8 mouse cellular contexts compared by ENCODE assay signal in genomic region chr1:39942935-39943334, GRCm38 (mm10). TPM values are rescaled to one million over a fixed set of nuclear protein-coding genes. Genes with fewer than 3 reads are reported as not detected.
DNase-seq lines count a peak whose midpoint lies in the region; ATAC-seq and TF ChIP-seq lines count a peak whose summit lies in the region.

No protein-coding gene starts in this region.

- intact Hi-C loops in left cerebral cortex, postnatal 14 days (cut with DNase I): loop anchor here (5.0 kb wide), 1 partner anchor 34 kb away; no protein-coding TSS in a partner anchor

- DNase-seq in limb, embryonic 11.5 days (ENCODE audit: low spot score): peak; percentile 21
- no peak for DNase-seq in limb, embryonic 10.5 days (ENCODE audit: low spot score)
- peak; percentile 69 for DNase-seq in forebrain, postnatal 0 days
- peak; percentile 73 to 86 for DNase-seq in left cerebral cortex, postnatal 14 days (ENCODE audit: low spot score in 2 of 2)
- peak; percentile 38 for DNase-seq in skeletal muscle tissue, adult 2 months (ENCODE audit: low read depth, low spot score)
- DNase-seq in adrenal gland, postnatal 36 days: no peak
- no peak for DNase-seq in urinary bladder, postnatal 10 days (ENCODE audit: low spot score)

- H3K27me3 ChIP-seq in limb, embryonic 11.5 days (ENCODE audit: control insufficient read depth, insufficient read depth, low read length): no peaks in the 10 kb centered on the region
- no peaks in the 10 kb centered on the region for H3K27me3 ChIP-seq in limb, embryonic 10.5 days (ENCODE audit: low read depth, poor library complexity, severe bottlenecking)
- no peaks in the 10 kb centered on the region for H3K27me3 ChIP-seq in forebrain, postnatal 0 days (ENCODE audit: insufficient read depth, low read length)

- H3K9me3 ChIP-seq in limb, embryonic 11.5 days (ENCODE audit: control insufficient read depth, low read length): no peaks in the 10 kb centered on the region
- H3K9me3 ChIP-seq in limb, embryonic 10.5 days (replicated peaks): no peaks in the 10 kb centered on the region
- H3K9me3 ChIP-seq in forebrain, postnatal 0 days (ENCODE audit: low read length): no peaks in the 10 kb centered on the region

- ATAC-seq in limb, embryonic 11.5 days (ENCODE audit: insufficient number of reproducible peaks, low FRiP score, low TSS enrichment, low read depth): no peak
- peak; percentile 60 for ATAC-seq in forebrain, postnatal 0 days
- no peak for ATAC-seq in megakaryocyte progenitor cell, adult 5-6 weeks (replicated peaks; ENCODE audit: poor library complexity)

- H3K27ac ChIP-seq in limb, embryonic 11.5 days (replicated peaks; ENCODE audit: low read depth, low read length): no peak overlapping the region
- H3K27ac ChIP-seq in limb, embryonic 10.5 days: no peak overlapping the region
- H3K27ac ChIP-seq in forebrain, postnatal 0 days (ENCODE audit: low read depth, low read length): peak overlapping the region; percentile 80

- H3K9ac ChIP-seq in limb, embryonic 11.5 days (ENCODE audit: low read length): no peak overlapping the region
- H3K9ac ChIP-seq in forebrain, postnatal 0 days: peak overlapping the region; percentile 31

- H3K36me3 ChIP-seq in limb, embryonic 11.5 days (ENCODE audit: control insufficient read depth, insufficient read depth, low read length): no peaks in the 10 kb centered on the region
- H3K36me3 ChIP-seq in limb, embryonic 10.5 days: peaks cover 11% of the 10 kb centered on the region
- no peaks in the 10 kb centered on the region for H3K36me3 ChIP-seq in forebrain, postnatal 0 days (ENCODE audit: insufficient read depth)

- peak; percentile 22 for TF ChIP-seq CTCF in forebrain, postnatal 0 days (IDR thresholded peaks at IDR 0.05; ENCODE audit: low read depth)

- 32% methylated on average over 8 of the region's 8 CpGs for WGBS in limb, embryonic 11.5 days
- 29% methylated on average over 8 of the region's 8 CpGs for WGBS in limb, embryonic 10.5 days
- 4% methylated on average over 8 of the region's 8 CpGs for WGBS in forebrain, postnatal 0 days

- peaks cover 35% of the 10 kb centered on the region for H3K4me1 ChIP-seq in limb, embryonic 11.5 days (ENCODE audit: control insufficient read depth, insufficient read depth, low read length)
- H3K4me1 ChIP-seq in limb, embryonic 10.5 days: peaks cover 89% of the 10 kb centered on the region
- H3K4me1 ChIP-seq in forebrain, postnatal 0 days (ENCODE audit: insufficient read depth): peaks cover 65% of the 10 kb centered on the region

- no peak overlapping the region for H3K4me2 ChIP-seq in limb, embryonic 11.5 days (ENCODE audit: low read depth, severe bottlenecking)
- peak overlapping the region; percentile 33 for H3K4me2 ChIP-seq in forebrain, postnatal 0 days (ENCODE audit: low read depth)

- H3K4me3 ChIP-seq in limb, embryonic 11.5 days (ENCODE audit: low read depth, low read length): no peak overlapping the region
- no peak overlapping the region for H3K4me3 ChIP-seq in limb, embryonic 10.5 days
- H3K4me3 ChIP-seq in forebrain, postnatal 0 days (ENCODE audit: low read depth, low read length): no peak overlapping the region

RNA-seq across cellular contexts. Expression of gene Map4k4, which starts 42.2 kb away (rescaled TPM):
- polyA plus RNA-seq in limb, embryonic 11.5 days (2014; fragmentation: Nextera tagmentation; extraction: Ambion mirVana): 38.0 and 43.7 TPM in 2 replicates
- polyA plus RNA-seq in limb, embryonic 10.5 days (2016; fragmentation: Nextera tagmentation; extraction: Ambion mirVana): 33.8 and 45.4 TPM in 2 replicates
- 201 and 241 TPM in 2 replicates for total RNA-seq in forebrain, postnatal 0 days (2014; rRNA removed)
- 11.9 and 21.3 TPM in 2 replicates for polyA plus RNA-seq in forebrain, postnatal 0 days (2015; fragmentation: Nextera tagmentation; extraction: Ambion mirVana)
- 100 to 1,000 TPM; 145 to 157 TPM for total RNA-seq in left cerebral cortex, postnatal 14 days (2021)
- total RNA-seq in megakaryocyte progenitor cell, adult 5-6 weeks (2015): 13.3 and 19.2 TPM in 2 replicates
- total RNA-seq in megakaryocyte progenitor cell, adult 5-6 weeks (2017): 42.5 and 66.7 TPM in 2 replicates
- total RNA-seq in adrenal gland, postnatal 36 days (2021): 100 to 1,000 TPM in 1 of 2 experiments, 10 to 100 TPM in 1; 93.6 to 114 TPM

Comparison
In these comparisons a context has a peak if more than half of its experiments do, and no peak if none do; other contexts are left out.
1. DNase-seq: peak in limb, embryonic 11.5 days (single experiment), forebrain, postnatal 0 days (single experiment), left cerebral cortex, postnatal 14 days (2 of 2) and skeletal muscle tissue, adult 2 months (single experiment); none in limb, embryonic 10.5 days (single experiment), adrenal gland, postnatal 36 days (0 of 2) and urinary bladder, postnatal 10 days (single experiment).